Mouse (Mus musculus) embryonic stem cell, embryonic (primary cell): ENCODE data around the gene Arrb1.

Experiments
- CTCF ChIA-PET, 4 experiments: fragments of 300-600 bp in 2 of 4; fragments of 350-600 bp in 2 of 4; sonication (Branson Sonifier 250); formaldehyde crosslinking; loops; one replicate each; lab custom pipeline; 2022; ENCODE audit warnings: inconsistent platforms in 2 of 4; lab: Charles Lee
- POLR2A ChIA-PET, 4 experiments: fragments of 300-600 bp in 2 of 4; fragments of 350-600 bp in 2 of 4; sonication (Branson Sonifier 250); formaldehyde crosslinking; loops; one replicate each; lab custom pipeline; 2022; ENCODE audit warnings: antibody characterized with exemption in 4 of 4, inconsistent platforms in 1 of 4; lab: Charles Lee

Gene Arrb1

DNA sequence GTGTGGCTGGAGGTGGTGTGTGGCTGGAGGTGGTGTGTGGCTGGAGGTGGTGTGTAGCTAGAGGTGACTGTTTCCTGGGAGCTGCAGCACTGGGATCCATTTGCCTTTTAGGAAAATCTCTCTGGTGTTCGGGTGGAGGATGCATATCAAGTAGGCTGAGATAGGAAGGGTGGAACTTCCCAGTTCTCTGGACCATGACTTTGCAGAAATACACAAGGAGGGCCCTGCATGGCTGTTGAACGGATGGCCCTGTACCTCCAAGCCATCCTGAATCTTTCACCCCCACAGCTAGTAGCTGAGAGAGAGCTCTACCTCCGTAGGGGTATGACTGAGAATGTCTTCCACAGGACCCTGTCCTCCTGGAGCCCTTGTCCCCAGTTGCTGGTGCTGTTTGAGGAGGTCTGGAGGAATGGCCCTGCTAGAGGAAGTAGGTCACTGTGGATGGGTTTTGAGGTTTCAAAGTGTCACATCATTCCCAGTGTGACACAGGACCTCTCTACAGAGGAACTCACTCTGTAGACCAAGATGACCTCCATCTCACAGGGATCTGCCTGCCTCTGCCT, 3.8 kb upstream of the Arrb1 start:
- ChIA-PET CTCF (interaction anchor here in 2 of 4 experiments (0.6 to 1.0 kb wide), 2 partner anchors 15 to 68 kb away, joined by 4 to 5 read pairs; no protein-coding TSS in a partner anchor), POLR2A (interaction anchor here in 3 of 4 experiments (0.6 to 2.0 kb wide), 8 partner anchors 8 to 79 kb away, joined by 3 to 7 read pairs (median 4); no protein-coding TSS in a partner anchor)

- ChIA-PET POLR2A (interaction anchor here in 1 of 4 experiments (1.1 to 1.4 kb wide), 3 partner anchors 12 to 56 kb away, joined by 4 read pairs; no protein-coding TSS in a partner anchor), CTCF (interaction anchor here in 1 of 4 experiments (1.0 kb wide), 1 partner anchor 16 kb away, joined by 4 read pairs; no protein-coding TSS in a partner anchor)
Measured at GRCm38 (mm10) chr7:99532526-99532925, 2.7 kb upstream of the Arrb1 start.

- CTCF ChIA-PET: interaction anchor here in 1 of 4 experiments (1.2 kb wide), 1 partner anchor 18 kb away, joined by 4 read pairs; no protein-coding TSS in a partner anchor
- POLR2A ChIA-PET: interaction anchor here in 2 of 4 experiments (0.8 to 1.9 kb wide), 6 partner anchors 9 to 92 kb away, joined by 3 to 7 read pairs (median 4); no protein-coding TSS in a partner anchor
Measured at GRCm38 (mm10) chr7:99533600-99533999, 1.7 kb upstream of the Arrb1 start.

DNA sequence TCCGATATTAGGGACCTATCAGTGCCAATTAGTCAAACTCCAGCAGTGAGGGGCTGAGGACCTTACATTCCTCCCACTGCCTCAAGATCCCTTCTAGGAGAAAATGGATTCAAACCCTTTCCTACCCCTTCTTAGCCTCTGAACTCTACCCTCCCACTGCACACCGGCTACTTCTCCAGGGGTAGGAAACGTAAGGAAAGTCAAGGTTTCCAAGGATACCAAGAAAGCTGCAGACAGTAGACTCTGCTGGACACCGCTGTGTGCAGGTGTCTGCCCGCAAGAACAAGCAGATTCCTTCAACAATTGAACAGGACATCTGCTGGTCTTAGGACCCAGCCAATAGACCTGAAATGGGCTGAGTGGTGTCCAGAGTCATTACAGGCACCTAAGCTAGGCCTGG, 765 bp upstream of the Arrb1 start:
- POLR2A ChIA-PET: interaction anchor here (0.5 to 1.9 kb wide), 14 partner anchors 10 to 1357 kb away, joined by 3 to 15 read pairs (median 4); partner anchors contain the start of gene Rps3 (in 2 of the 4)
- CTCF ChIA-PET: interaction anchor here in 2 of 4 experiments (0.7 to 1.0 kb wide), 3 partner anchors 21 to 284 kb away, joined by 4 to 6 read pairs (median 4); no protein-coding TSS in a partner anchor

- ChIA-PET CTCF (interaction anchor here in 1 of 4 experiments (0.6 to 1.3 kb wide), 2 partner anchors 161 to 196 kb away, joined by 3 read pairs; no protein-coding TSS in a partner anchor), POLR2A (interaction anchor here in 3 of 4 experiments (0.5 to 4.1 kb wide), 26 partner anchors 10 to 766 kb away, joined by 3 to 25 read pairs (median 4); partner anchors contain the start of gene Rps3 (in 2 of the 3))
Measured at GRCm38 (mm10) chr7:99535741-99536501, 655 bp downstream of the Arrb1 start.

- POLR2A ChIA-PET: interaction anchor here in 3 of 4 experiments (0.5 to 4.1 kb wide), 34 partner anchors 9 to 583 kb away, joined by 3 to 25 read pairs (median 4); partner anchors contain the start of genes Gdpd5 (in 2 of the 3), Rps3 (in 2 of the 3), Rnf169 (in 1 of the 3) and Xrra1 (in 1 of the 3)
- CTCF ChIA-PET: interaction anchor here in 3 of 4 experiments (0.8 to 1.4 kb wide), 8 partner anchors 10 to 162 kb away, joined by 3 to 10 read pairs (median 5); no protein-coding TSS in a partner anchor
Measured at GRCm38 (mm10) chr7:99537183-99537756, 2.0 kb downstream of the Arrb1 start.

GRCm38 (mm10) chr7:99538421-99538820, 3.2 kb downstream of the Arrb1 start:
- ChIA-PET POLR2A (interaction anchor here in 2 of 4 experiments (1.0 to 4.1 kb wide), 12 partner anchors 8 to 88 kb away, joined by 3 to 25 read pairs (median 4); partner anchors contain the start of gene Rps3 (in 2 of the 2)), CTCF (interaction anchor here in 2 of 4 experiments (0.5 to 1.0 kb wide), 2 partner anchors 18 to 206 kb away, joined by 3 read pairs; no protein-coding TSS in a partner anchor)

- ChIA-PET CTCF (interaction anchor here in 2 of 4 experiments (0.6 to 1.0 kb wide), 2 partner anchors 87 to 207 kb away, joined by 3 read pairs; no protein-coding TSS in a partner anchor), POLR2A (interaction anchor here in 3 of 4 experiments (0.6 to 4.1 kb wide), 9 partner anchors 7 to 440 kb away, joined by 3 to 25 read pairs (median 4); partner anchors contain the start of gene Rps3 (in 1 of the 3))
Measured at GRCm38 (mm10) chr7:99539201-99539891, 4.1 kb downstream of the Arrb1 start.

DNA sequence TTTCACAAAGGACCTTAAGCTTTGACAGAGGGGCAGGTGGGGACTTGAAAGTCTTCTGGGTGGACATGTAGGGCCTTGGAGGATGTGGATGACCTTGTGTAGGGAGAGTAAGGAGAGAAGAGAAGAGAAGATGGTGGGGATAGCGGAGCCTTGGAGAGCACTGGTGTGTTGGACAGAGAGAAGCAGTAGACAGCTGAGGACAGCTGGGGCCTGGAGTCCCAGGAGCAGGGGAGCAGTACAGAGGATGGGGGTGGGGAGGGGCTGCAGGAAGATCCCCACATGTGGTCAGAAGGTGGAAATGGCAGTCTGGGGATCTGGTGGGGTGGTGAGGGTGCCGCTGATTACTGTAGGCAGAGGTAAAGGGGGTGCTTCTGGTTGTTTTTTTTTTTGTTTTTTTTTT, 4.8 kb downstream of the Arrb1 start:
- ChIA-PET CTCF (interaction anchor here in 2 of 4 experiments (0.6 kb wide), 2 partner anchors 86 to 278 kb away, joined by 3 read pairs; no protein-coding TSS in a partner anchor), POLR2A (interaction anchor here in 2 of 4 experiments (0.6 to 1.1 kb wide), 4 partner anchors 9 to 439 kb away, joined by 3 to 5 read pairs (median 3); partner anchors contain the start of gene Rps3 (in 1 of the 2))

DNA sequence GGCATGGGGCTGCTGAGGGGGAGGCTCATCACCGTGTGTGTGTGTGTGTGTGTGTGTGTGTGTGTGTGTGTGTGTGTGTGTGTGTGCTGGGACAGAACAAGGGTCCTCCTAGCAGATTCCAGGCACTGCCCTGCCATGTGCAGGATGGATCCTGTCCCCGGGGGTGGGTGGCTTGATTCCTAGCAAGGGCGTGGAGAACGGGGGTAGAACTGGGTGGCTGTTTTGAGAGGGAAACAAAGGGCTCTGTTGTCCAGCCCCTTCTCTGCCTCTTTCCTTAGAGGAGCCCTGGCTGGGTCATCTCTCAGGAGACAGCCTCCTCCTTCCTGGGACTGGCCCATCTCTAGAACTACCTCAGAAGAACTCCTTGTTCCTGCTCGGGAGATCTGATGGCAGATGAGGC, 5.9 kb downstream of the Arrb1 start:
- ChIA-PET POLR2A (no interaction called here), CTCF (no interaction called here)

- ChIA-PET POLR2A (no interaction called here), CTCF (no interaction called here)
Measured at GRCm38 (mm10) chr7:99544272-99544671, 9.0 kb downstream of the Arrb1 start.

- POLR2A ChIA-PET: interaction anchor here in 3 of 4 experiments (0.8 to 2.7 kb wide), 17 partner anchors 8 to 64 kb away, joined by 3 to 17 read pairs (median 4); partner anchors contain the start of gene Rps3 (in 2 of the 3)
- CTCF ChIA-PET: interaction anchor here (0.7 to 2.4 kb wide), 7 partner anchors 10 to 330 kb away, joined by 3 to 11 read pairs (median 4); no protein-coding TSS in a partner anchor
Measured at GRCm38 (mm10) chr7:99545885-99546745, 10.8 kb downstream of the Arrb1 start.

- CTCF ChIA-PET: interaction anchor here (0.6 to 2.4 kb wide), 19 partner anchors 8 to 710 kb away, joined by 3 to 11 read pairs (median 3); no protein-coding TSS in a partner anchor
Measured at GRCm38 (mm10) chr7:99547584-99548487, 12.6 kb downstream of the Arrb1 start.

GRCm38 (mm10) chr7:99549668-99550067, 14.4 kb downstream of the Arrb1 start:
- CTCF ChIA-PET: no interaction called here
- POLR2A ChIA-PET: interaction anchor here in 2 of 4 experiments (0.6 to 2.4 kb wide), 5 partner anchors 10 to 84 kb away, joined by 3 to 8 read pairs (median 5); partner anchors contain the start of gene Klhl35 (in 1 of the 2)

More at GRCm38 (mm10) chr7:99547584-99548487, 12.6 kb downstream of the Arrb1 start:
- POLR2A ChIA-PET: interaction anchor here in 3 of 4 experiments (0.6 to 2.7 kb wide), 16 partner anchors 8 to 73 kb away, joined by 3 to 17 read pairs (median 4); no protein-coding TSS in a partner anchor

DNA sequence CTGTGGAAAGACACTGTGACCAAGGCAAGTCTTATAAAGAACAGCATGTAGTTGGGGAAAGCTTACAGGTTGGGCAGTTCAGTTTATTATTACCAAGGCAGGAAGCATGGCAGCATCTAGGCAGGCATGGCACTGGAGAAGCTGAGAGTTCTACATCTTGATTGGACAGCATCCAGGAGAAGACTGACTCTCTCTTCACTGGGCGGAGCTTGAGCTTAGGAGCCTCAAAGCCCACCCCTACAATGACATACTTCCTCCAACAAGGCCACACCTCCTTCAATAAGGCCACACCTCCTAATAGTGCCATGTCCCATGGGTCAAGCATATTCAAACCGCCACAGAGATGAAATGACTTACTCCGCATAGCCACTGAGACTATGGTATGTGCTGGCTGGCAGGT, 16.4 kb downstream of the Arrb1 start:
- ChIA-PET POLR2A (interaction anchor here (0.6 to 3.2 kb wide), 21 partner anchors 8 to 289 kb away, joined by 3 to 25 read pairs (median 4); partner anchors contain the start of gene Rps3 (in 3 of the 4)), CTCF (interaction anchor here (0.5 to 1.4 kb wide), 6 partner anchors 18 to 143 kb away, joined by 3 to 7 read pairs (median 3); no protein-coding TSS in a partner anchor)
